Mouse (Mus musculus) cerebellum, adult 2 months (tissue): ENCODE results near the gene Dnmbp. TPM values are rescaled to one million over a fixed set of nuclear protein-coding genes. Genes with fewer than 3 reads are reported as not detected.

Source experiments
- DNase-seq, 2 experiments: peaks; one replicate each; pipeline ENCODE4 v3.0.0; 2021
- H3K27ac ChIP-seq: fragments of 200-500 bp; 2 replicates; pipeline ENCODE4 v1.5.1; 2012; ENCODE audit warnings: low read length, control low read depth, inconsistent platforms; ENCODE audit not compliant: insufficient read depth
- H3K27me3 ChIP-seq: fragments of 200-500 bp; 2 replicates; pipeline ENCODE4 v1.6.1; 2012; ENCODE audit warnings: inconsistent platforms, mild to moderate bottlenecking, low read length, moderate library complexity; ENCODE audit not compliant: control insufficient read depth, insufficient read depth
- H3K4me1 ChIP-seq: fragments of 200-500 bp; 2 replicates; pipeline ENCODE4 v1.6.1; 2011; ENCODE audit warnings: low read length; ENCODE audit not compliant: control insufficient read depth, insufficient read depth
- H3K4me3 ChIP-seq: fragments of 200-500 bp; replicated peaks from 2 replicates; pipeline ENCODE3; 2011; ENCODE audit warnings: mild to moderate bottlenecking, low read depth, low read length, control low read depth; ENCODE audit not compliant: insufficient read depth
- CTCF ChIP-seq: fragments of 200-500 bp; IDR thresholded peaks from 2 replicates; pipeline ENCODE4 v1.5.1; 2011; ENCODE audit warnings: low read depth, mild to moderate bottlenecking, control low read depth, low read length, moderate library complexity, borderline replicate concordance; ENCODE audit not compliant: insufficient read depth
- POLR2A ChIP-seq: fragments of 200-500 bp; IDR thresholded peaks from 2 replicates; pipeline ENCODE4 v1.6.1; 2011; ENCODE audit warnings: low read length, control low read depth, borderline replicate concordance; ENCODE audit not compliant: insufficient read depth
- WGBS: fragments of 180-500 bp; shearing (Covaris S2); methylation state at CpG from one replicate; pipeline ENCODE4 v1.1.7; 2018; 5-methylcytosine and 5-hydroxymethylcytosine counted together
- polyA plus RNA-seq: library from polyadenylated mRNA; depleted of rRNA; stranded (reverse); fragments of >200 nt; gene quantifications from 2 replicates; pipeline ENCODE4 v1.2.3, GENCODE M21; 2012; rRNA removed

Dnmbp gene
- polyA plus RNA-seq, result 13.3 and 14.4 TPM in 2 replicates

- no peak within 1 kb of the TSS for H3K27ac ChIP-seq
- peak; percentile 81 to 84 for DNase-seq
- peak within 1 kb of the TSS; percentile 86 for H3K4me3 ChIP-seq
- TF ChIP-seq CTCF, result peak; percentile 59; the same call in 1 of the 2 replicates
- 0 out of 2 replicates have a peak, but pooled peaks have one; percentile 27 for TF ChIP-seq POLR2A
- H3K4me1 ChIP-seq, result peaks cover 5% of the 10 kb centered on the region; the same call in 1 of the 2 replicates
- no peaks in the 10 kb centered on the region for H3K27me3 ChIP-seq
- 5% methylated on average over 67 of the region's 94 CpGs for WGBS
Observed at GRCm38 (mm10) chr19:43939769-43940689, at the start of gene Dnmbp. TSS of gene Dnmbp (minus strand) at chr19:43940191.

- WGBS, result 20% methylated on average over 30 of the region's 30 CpGs
- Histone ChIP-seq H3K27me3 (no peaks in the 10 kb centered on the region), H3K4me3 (no peak within 1 kb of the TSS), H3K27ac (no peak within 1 kb of the TSS), H3K4me1 (no peaks in the 10 kb centered on the region)
- no peak for DNase-seq
- TF ChIP-seq POLR2A (no peak), CTCF (no peak)
Observed at GRCm38 (mm10) chr19:43986069-43986794, 46.2 kb upstream of the Dnmbp start, which contains the start of gene Cpn1. TSS of gene Cpn1 (minus strand) at chr19:43986556.

DNA sequence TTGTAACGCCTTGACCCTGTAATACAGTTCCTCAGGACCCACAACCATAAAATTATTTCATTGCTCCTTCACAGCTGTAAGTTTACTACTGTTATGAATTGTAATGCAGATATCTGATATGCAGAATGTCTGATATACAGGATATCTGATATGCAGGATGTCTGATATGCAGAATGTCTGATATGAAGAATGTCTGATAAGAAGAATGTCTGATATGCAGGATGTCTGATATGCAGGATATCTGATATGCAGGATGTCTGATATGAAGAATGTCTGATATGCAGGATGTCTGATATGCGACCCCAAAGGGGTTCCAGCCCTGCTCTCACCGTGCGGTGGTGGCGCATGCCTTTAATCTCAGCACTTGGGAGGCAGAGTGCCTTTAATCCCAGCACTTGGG, 42.0 kb upstream of the Dnmbp start:
- no peaks in the 10 kb centered on the region for H3K27me3 ChIP-seq
- 88% methylated on average over 5 of the region's 5 CpGs for WGBS
- no peaks in the 10 kb centered on the region for H3K4me1 ChIP-seq
- DNase-seq, result no peak
- H3K4me3 ChIP-seq, result no peak overlapping the region
- TF ChIP-seq POLR2A, result no peak
- no peak for TF ChIP-seq CTCF
- no peak overlapping the region for H3K27ac ChIP-seq

DNA sequence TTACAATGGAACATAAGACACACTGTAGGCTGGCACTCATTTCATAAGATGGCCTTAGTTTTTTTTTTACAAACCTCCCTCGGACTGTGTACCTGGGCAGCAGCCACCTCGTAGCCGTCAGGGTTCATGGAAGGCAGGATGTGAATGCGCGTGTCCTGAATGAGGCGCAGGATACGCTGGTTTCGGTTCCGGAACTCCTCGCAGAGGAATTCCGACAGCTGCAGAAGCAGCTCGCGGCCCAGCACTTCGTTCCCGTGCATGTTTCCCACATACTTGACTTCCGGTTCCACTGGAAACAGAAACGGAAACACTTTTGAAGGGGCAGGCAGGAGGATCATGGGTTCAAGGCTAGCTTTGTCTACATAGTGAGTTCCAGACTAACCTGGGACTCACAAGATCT, 40.7 kb upstream of the Dnmbp start:
- no peaks in the 10 kb centered on the region for H3K4me1 ChIP-seq
- WGBS, result 93% methylated on average over 17 of the region's 17 CpGs
- TF ChIP-seq CTCF (no peak), POLR2A (no peak)
- DNase-seq, result no peak
- no peaks in the 10 kb centered on the region for H3K27me3 ChIP-seq
- no peak overlapping the region for H3K4me3 ChIP-seq
- no peak overlapping the region for H3K27ac ChIP-seq

GRCm38 (mm10) chr19:43977799-43978198, 37.8 kb upstream of the Dnmbp start:
- Histone ChIP-seq H3K27me3 (no peaks in the 10 kb centered on the region), H3K4me1 (no peaks in the 10 kb centered on the region), H3K27ac (no peak overlapping the region), H3K4me3 (no peak overlapping the region)
- DNase-seq, result no peak
- WGBS, result 89% methylated on average over 3 of the region's 3 CpGs
- TF ChIP-seq CTCF, result no peak
- TF ChIP-seq POLR2A, result no peak

DNA sequence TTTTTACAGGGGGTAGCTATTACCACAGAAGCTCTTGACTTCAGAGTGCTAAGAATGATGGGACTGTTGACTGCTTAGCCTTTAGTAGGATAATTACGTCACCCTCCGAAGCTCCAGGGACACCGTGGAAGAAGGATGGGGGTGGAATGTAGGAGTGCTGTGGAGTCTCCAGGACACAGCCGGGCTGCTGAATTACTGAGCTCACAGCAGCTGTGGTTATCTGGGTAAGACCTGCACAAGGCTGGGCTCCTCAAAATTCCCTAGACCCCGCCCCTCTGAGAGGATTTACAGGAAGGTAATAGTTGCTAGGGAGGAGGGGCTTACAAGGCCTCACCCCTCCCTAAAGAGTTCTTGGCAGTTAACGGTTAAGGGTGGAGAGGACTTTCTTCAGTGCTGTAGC, 36.7 kb upstream of the Dnmbp start:
- Histone ChIP-seq H3K27me3 (no peaks in the 10 kb centered on the region), H3K4me1 (no peaks in the 10 kb centered on the region), H3K27ac (no peak overlapping the region), H3K4me3 (no peak overlapping the region)
- DNase-seq, result no peak
- WGBS, result 78% methylated on average over 6 of the region's 6 CpGs
- TF ChIP-seq POLR2A, result no peak
- TF ChIP-seq CTCF, result no peak

DNA sequence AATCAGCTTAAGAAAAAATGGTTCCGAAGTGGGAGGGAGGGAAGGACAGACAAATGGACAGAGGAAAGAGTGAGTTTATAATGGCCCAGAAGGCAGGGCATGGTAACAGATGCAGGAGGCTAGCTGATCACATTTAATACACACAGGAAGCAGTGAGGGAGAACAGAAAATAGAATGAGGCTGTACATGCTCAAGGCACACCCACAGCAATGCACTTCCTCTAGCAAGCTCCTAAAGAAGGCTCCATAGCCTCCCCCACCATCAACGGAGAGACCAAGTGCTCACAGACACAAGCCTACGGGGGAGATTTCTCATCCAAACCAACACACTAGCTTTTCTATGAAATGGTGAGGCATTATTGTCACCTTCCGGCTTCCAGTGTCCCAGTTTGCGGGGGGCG, 34.2 kb upstream of the Dnmbp start:
- Histone ChIP-seq H3K27me3 (no peaks in the 10 kb centered on the region), H3K4me3 (no peak overlapping the region), H3K27ac (no peak overlapping the region), H3K4me1 (no peaks in the 10 kb centered on the region)
- TF ChIP-seq CTCF (no peak), POLR2A (no peak)
- DNase-seq, result no peak
- WGBS, result 89% methylated on average over 6 of the region's 6 CpGs

- no peaks in the 10 kb centered on the region for H3K27me3 ChIP-seq
- TF ChIP-seq POLR2A (no peak), CTCF (no peak)
- H3K27ac ChIP-seq, result no peak overlapping the region
- 89% methylated on average over 9 of the region's 9 CpGs for WGBS
- H3K4me3 ChIP-seq, result no peak overlapping the region
- no peak for DNase-seq
- H3K4me1 ChIP-seq, result no peaks in the 10 kb centered on the region
Observed at GRCm38 (mm10) chr19:43973711-43974110, 33.7 kb upstream of the Dnmbp start.
